Mouse (Mus musculus): Measurements from ENCODE around the gene Tekt5.

Tekt5 gene

DNA sequence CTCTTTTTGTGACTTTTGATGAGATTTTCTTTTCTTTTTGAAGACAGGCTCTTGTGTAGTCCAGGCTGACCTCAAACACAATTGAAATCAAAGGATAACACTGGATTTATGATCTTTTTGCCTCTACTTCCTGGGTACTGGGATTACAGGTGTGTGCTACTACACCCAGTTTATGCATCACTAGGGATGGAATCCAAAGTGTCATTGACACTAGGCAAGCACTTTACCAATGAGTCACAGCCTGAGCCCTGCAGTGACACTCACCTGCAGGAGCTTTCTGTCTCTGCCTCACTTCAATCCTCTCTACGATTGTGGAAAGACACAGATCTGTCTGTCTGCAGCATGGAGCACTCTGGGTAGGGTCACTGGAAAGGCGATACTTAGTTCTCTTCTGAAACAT lies 59.3 kb downstream of the Tekt5 start:
- DNase-seq = no peak

DNA sequence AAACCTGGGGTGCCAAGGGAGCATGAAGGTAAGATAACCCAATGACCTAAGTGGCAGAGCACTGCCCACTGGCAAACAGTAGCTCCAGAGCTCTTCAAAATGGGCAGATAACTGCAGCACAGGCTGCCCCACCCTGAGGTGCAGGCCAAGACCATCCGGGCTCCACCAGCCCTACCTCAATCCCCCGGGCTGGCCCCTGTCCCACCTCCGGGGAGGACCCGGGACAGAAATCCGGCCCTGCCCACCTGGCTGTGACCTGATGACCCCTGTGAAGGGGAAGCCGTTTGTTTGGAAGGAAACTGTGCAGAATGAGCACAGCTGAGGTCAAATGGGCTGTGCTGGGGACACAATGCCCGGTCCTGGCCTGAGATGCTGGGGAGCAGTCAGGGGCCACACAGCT lies 62.6 kb downstream of the Tekt5 start:
- no peak for DNase-seq

DNA sequence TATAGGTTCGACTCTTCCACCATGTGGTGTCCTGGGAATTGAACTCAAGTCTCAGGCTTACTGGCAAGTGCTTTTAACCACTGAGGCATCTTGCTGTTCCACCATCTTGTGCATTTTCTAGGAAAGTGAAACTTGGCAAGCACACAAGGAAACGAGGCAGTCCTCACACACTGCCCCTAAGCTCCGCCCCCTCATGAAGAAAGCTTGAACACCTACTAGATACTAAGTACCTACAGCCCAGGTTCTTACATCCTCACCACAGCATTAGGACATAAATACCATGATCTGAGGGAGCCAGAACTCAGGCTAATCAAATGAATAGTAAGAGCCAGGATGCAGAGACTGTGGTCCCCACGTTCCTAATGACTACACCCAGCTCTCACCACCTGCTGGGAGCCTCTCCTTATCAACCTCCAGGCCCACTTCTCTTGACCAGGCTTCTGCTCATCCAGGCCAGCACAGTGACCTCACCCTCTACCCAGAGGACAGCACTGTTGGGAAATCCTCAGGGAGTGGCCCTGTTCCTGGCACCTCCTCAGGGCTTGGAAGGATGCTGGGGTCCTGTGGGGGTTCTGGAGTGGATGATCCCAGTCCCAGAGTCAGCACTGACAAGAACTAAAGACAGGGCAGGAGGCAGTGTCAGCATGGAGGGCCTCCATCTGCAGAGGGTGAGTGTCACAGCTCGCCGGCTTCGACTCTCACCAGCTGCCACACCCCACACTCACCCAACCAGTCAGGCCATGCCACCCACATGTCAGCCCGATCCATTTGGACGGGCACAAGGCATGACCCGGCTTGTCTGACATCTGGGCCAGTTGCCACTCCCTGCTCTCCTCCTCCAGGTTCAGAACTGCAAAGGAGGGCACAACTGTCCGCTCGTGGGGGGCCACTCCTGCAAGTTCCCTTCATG lies 64.4 kb downstream of the Tekt5 start:
- no peak for DNase-seq

DNA sequence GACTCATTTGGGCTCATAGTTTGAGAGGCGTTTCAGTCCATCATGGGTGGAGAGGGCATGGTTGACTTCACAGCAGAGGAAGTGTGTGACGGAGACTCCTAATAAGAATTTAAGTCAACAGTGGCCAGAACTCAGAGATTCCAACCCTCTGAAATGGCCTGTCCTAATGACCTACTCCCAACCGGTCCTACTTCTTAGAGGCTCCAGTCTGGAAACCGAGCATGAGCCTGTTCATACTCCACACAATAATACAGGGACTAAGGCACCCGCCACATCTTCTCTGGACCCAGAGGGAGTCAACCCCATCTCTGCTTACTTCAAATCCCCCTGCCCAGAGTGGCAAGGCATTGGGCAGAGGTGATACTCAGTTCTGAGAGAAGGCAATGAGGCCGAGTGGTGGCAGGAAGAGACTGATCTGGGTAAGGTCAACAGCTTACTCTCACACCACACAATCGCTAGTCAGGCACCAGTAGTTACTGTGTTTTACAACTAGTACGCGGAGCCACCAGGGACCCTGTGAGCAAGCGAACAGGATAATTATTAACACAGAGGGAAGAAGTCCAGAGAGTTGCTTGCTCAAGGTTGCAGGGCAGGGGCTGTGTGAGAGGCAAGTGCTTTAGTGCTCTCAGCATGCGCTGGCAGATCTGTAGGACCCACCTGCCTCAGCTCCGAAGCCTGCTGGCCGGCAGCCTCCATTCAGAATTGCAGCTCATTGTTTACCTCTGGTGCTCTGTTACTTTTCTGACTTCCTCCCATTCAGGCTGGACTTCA lies 67.5 kb downstream of the Tekt5 start:
- DNase-seq = no peak

DNA sequence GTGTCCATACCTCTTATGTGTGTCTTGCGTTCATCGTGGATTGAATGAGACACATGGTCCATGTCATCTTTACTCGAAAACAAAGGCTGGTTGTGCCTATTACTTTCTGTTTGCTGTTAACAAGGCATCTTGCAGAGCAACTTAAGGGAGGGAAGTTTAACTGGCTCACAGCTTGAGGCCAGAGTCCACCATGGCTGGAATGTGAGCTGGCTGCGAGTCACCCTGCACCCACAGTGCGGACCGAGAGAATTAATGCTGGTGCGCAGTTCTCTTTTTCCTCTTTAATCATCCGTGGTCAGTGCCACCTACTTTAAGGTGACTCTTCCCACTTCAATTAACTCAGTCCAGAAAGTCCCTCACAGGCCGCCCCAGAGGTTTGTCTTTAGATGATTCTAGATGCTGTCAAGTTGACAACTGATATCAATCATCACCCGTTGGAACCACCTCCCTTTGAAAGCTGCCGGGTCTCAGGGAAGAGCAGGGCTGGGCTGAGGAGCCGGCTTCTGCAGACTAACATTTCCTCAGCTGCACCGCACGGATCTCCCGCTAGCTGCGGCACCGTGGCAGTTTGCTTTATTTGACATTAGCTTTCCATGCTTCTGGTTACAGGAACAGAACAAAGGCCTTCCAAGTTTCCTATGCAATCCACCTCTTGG lies 75.2 kb downstream of the Tekt5 start:
- DNase-seq = no peak

DNA sequence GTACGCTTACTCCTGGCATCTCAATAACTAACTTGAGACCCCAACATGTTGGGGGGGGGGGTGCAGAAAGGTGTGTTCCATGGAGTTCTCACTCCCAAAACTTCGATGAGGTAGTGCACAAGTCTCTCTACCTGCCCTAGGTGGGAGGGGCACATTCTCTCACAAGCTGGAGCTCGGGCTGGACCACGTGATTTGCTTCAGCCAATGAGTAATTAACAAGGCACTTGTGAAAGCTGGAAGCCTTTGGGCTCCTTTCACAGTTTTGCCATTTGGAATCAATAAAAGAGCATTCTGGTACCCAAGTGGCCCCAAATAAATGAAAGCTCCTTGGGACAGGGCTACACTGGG lies 78.1 kb downstream of the Tekt5 start:
- no peak for DNase-seq

DNA sequence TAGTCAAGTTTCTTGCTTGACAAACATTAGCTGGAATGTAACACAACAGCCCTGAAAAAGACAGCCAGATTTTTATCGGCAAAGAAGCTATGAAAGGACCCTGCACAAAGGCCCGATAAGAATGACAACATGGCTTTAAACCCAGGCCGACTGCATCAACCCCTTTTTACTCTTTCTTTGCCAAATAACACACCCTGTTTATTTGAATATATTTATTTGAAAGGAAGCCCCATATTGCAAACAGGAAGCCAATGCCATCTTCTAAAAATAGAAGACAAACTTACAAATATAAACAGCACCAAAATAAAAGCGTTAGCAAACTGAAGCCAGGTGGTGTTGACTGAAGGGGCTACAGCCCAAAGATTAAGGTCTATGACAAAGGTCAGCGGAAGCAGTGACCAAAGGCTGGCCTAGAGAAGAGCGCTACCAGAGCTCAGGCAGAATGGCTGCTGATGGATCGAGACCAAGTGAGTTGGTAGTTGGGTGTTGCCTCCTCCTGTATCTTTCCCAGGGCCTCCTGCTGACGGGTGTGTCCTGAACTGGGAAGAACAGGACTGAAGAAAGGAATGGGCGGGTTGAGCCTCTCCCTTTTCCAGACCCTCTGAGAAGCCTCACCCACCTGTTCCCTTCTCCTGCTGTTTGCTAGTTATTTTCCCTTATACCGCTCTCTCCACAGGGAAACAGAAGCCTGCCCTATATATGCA lies 78.6 kb downstream of the Tekt5 start:
- no peak for DNase-seq

DNA sequence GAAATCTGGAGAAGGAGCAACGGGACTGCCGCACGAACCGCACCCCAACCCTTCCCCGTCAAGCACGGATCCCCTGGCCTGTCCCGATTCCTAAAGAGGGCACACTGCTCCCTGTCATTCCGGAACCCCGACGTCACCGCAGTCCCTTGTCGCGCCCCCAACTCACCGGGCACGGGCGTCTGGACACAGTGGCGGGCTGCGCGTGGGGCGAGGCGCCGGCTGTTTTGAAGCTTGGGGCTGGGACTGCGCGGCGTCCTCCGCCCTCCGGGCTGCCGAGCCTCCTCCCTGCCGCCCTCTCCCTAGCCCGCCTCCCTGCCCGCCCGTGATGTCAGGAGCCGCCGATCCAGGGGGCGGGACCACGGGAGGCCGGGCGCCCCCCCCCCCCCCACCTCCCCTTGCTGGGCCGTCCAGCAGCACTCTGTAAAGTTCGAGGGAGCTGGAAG lies 81.6 kb downstream of the Tekt5 start, which contains the start of gene Emp2:
Emp2 (minus strand) TSS at position 323 of the 443 bp plus-strand sequence.
- DNase-seq = no peak

DNA sequence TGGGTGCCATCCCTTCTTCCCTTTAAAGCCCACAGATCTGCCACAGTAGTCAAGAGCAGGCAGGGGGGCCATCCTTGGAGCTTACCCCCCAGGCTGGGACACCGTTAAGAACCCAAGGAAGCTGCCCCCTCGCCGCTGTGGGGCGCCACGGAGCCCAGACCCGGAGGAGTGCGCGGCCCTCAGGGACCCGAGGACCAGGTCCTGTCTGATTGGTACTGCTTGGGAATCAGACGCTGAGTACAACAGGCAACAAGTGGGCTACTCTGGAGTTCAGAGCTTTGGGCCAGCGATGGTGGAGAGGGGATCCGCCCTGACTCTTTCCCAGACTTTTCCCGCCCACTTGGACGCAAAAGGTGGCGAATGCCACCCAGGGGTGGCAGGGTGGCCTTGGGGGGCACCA lies 82.1 kb downstream of the Tekt5 start:
- DNase-seq = no peak

DNA sequence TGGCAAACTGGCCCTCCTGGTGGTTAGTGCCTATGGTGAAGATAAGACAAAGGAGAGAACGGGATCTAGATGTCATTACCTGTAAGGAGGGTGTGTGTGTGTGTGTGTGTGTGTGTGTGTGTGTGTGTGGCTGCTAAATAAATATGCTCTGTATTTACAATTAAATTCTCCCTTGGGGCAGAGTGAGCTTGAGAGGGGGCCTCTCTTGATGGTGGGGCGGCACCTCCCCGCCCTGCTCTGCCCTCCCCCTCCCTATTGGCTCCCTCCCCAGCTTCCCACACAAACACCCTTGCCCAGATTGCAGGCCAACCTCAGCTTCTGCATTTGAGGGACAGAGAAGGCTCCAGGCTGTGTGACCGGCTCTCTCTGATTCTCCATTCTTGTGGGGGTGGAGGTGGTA lies 83.3 kb downstream of the Tekt5 start:
- no peak for DNase-seq

DNA sequence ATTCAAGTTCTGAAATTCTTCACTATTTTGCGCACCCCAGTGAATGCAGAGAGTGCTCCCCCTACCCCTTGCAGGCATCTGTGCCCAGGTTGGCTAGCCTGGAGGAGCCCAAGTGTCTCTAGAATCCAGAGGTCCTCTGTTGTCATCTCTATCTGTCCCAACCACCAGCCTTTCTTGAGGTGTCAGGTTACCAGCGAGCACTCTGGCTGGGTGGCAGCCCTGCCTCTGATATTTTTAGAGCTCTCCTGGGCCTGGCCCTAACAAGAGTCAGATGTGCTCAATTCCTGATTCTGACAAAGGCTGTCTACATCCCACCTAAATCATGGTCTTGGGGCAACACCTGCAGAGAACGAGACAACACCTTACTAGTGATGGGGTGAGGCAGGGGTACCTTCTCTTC lies 84.2 kb downstream of the Tekt5 start:
- DNase-seq = no peak

DNA sequence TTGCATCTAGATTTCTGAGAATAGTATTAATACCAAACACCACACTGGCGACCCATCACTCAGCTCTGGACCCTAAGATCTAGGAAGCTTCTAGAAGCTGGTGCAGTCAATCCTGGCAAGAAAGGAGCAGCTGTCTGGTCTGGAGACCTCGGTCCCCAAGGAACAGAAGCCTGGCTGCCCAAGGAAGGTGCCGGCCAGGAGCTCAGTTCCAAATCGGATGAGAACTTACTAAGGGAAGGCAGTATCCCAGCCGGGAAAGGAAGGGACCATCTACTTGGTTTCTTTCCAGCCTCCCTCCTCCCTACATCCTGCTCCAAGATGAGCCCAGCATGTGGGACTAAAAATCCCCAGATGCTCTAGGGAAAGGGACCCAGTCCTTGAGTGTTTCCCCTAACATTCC lies 84.8 kb downstream of the Tekt5 start:
- DNase-seq = no peak
